Mouse (Mus musculus): ENCODE data around the gene Prr29.

DNA sequence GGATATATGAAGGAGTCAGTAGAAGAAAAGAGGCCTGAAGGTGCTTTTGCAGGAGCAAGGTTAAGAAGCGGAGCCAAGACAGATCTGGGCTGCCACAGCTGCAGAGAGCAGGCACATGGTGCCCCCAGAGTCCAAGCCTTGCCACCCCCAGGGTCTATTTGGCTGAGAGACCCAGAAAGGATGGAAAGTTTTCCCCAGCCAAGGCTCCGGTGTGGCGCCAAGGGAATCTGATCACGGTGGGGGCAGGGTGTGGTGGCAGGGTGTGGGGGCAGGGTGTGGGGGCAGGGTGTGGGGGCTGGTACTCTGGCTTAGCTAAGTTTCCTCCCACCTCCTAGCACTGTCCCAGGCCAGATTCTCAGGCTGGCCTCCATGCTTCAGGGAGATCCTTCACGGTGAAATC is 36.8 kb upstream of the Prr29 start:
- TF ChIP-seq CTCF (IDR thresholded peaks at IDR 0.05; ENCODE audit: low read depth, low read length) (no peak), POLR2A (IDR thresholded peaks at IDR 0.05; ENCODE audit: insufficient read depth, low read length) (no peak), EP300 (IDR thresholded peaks at IDR 0.05; ENCODE audit: insufficient read depth, low read depth, low read length) (no peak)

Data from ES-Bruce4 (cell line).